8 mouse cellular contexts compared by ENCODE assay signal in the genomic region with DNA sequence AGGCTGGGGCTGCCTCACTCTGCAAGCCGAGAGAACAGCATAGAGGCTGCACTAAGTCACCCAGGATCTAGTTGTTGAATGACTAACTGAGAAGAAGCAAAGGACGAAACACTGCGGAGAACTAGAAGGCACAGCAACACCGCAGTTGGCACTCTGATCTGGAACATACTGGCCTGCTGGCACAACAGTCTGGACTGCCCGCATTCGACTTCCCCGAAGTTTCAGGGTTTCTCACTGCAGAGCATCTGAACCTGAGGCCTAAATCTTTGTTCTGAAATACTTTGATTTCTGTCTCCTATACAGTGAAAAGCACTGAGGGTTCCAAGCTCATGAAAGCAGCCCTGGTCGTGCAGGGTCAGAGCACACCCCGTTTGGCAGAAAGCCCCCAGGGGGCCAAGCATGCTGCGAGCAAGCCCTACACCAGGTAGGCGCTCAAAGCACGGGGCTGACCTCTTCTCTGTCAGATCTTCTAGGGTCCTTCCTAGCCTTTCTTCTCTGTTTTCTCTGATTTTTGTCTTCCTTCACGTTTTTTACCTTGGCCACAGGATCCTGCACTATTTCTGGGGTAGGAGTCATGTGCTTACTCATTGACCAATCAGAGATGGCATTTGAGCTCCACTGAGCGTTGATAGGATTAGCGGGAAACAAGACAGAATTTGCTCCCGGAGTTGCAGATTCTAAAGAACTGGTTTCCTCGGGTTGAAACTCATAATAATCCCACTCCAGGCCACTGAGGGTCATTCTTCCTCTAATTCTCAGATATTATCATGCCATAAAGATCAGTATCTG. TPM values are rescaled to one million over a fixed set of nuclear protein-coding genes. Genes with fewer than 3 reads are reported as not detected.
DNase-seq lines count a peak whose midpoint lies in the region; ATAC-seq and TF ChIP-seq lines count a peak whose summit lies in the region.

No protein-coding gene starts in this region.

- WGBS in forebrain, embryonic 12.5 days, result 52% methylated on average over 17 of the region's 17 CpGs
- WGBS in liver, embryonic 11.5 days, result 43% methylated on average over 17 of the region's 17 CpGs
- WGBS in stomach, embryonic 16.5 days, result 46% methylated on average over 17 of the region's 17 CpGs

- no peaks in the 10 kb centered on the region for H3K9me3 ChIP-seq in E14TG2a.4 (ENCODE audit: low read length)
- no peaks in the 10 kb centered on the region for H3K9me3 ChIP-seq in forebrain, embryonic 12.5 days
- H3K9me3 ChIP-seq in liver, embryonic 11.5 days (ENCODE audit: control insufficient read depth, low read length), result no peaks in the 10 kb centered on the region
- no peaks in the 10 kb centered on the region for H3K9me3 ChIP-seq in stomach, embryonic 16.5 days (replicated peaks; ENCODE audit: control insufficient read depth, low read length)

- H3K27ac ChIP-seq in forebrain, embryonic 12.5 days, result no peak overlapping the region
- no peak overlapping the region for H3K27ac ChIP-seq in liver, embryonic 11.5 days (ENCODE audit: low read depth, low read length)
- no peak overlapping the region for H3K27ac ChIP-seq in stomach, embryonic 16.5 days (ENCODE audit: low read length)

- peak overlapping the region; percentile 67 for H3K4me3 ChIP-seq in E14TG2a.4 (replicated peaks; ENCODE audit: low read length)
- peak overlapping the region; percentile 28 for H3K4me3 ChIP-seq in forebrain, embryonic 12.5 days (replicated peaks)
- peak overlapping the region; percentile 18; the same call in 1 of the 2 replicates for H3K4me3 ChIP-seq in liver, embryonic 11.5 days (ENCODE audit: low read depth, low read length)
- H3K4me3 ChIP-seq in stomach, embryonic 16.5 days (replicated peaks; ENCODE audit: low read length), result peak overlapping the region; percentile 6

- no peaks in the 10 kb centered on the region for H3K36me3 ChIP-seq in E14TG2a.4 (ENCODE audit: insufficient read depth, low read length)
- no peaks in the 10 kb centered on the region for H3K36me3 ChIP-seq in forebrain, embryonic 12.5 days (replicated peaks)
- no peaks in the 10 kb centered on the region for H3K36me3 ChIP-seq in liver, embryonic 11.5 days (ENCODE audit: control insufficient read depth, insufficient read depth, low read length)
- H3K36me3 ChIP-seq in stomach, embryonic 16.5 days (ENCODE audit: control insufficient read depth, insufficient read depth, low read length), result no peaks in the 10 kb centered on the region

- peak; percentile 60 for DNase-seq in ZHBTc4 (ENCODE audit: low read depth, low spot score)
- no peak for DNase-seq in liver, embryonic 11.5 days (ENCODE audit: low spot score)
- no peak for DNase-seq in urinary bladder, postnatal 36 days (ENCODE audit: low spot score in 2 of 2)
- DNase-seq in T-cell, adult 2 months (ENCODE audit: low spot score), result no peak
- DNase-seq in adrenal gland, postnatal 25 days, result no peak

- ATAC-seq in forebrain, embryonic 12.5 days (ENCODE audit: low FRiP score), result peak; percentile 68; the same call in 1 of the 2 replicates
- ATAC-seq in liver, embryonic 11.5 days (replicated peaks; ENCODE audit: low FRiP score), result peak; percentile 47; the same call in 1 of the 2 replicates
- no peak for ATAC-seq in stomach, embryonic 16.5 days (ENCODE audit: insufficient read depth, low FRiP score)

- H3K9ac ChIP-seq in forebrain, embryonic 12.5 days, result peak overlapping the region; percentile 17; the same call in 1 of the 2 replicates
- peak overlapping the region; percentile 46 for H3K9ac ChIP-seq in liver, embryonic 11.5 days (ENCODE audit: low read depth, low read length)
- H3K9ac ChIP-seq in stomach, embryonic 16.5 days (ENCODE audit: low read length), result no peak overlapping the region

- peak overlapping the region; percentile 53 for H3K4me2 ChIP-seq in forebrain, embryonic 12.5 days
- peak overlapping the region; percentile 51 for H3K4me2 ChIP-seq in liver, embryonic 11.5 days
- peak overlapping the region; percentile 40 for H3K4me2 ChIP-seq in stomach, embryonic 16.5 days (ENCODE audit: low read depth, low read length)

- peaks cover 26% of the 10 kb centered on the region for H3K4me1 ChIP-seq in E14TG2a.4 (replicated peaks; ENCODE audit: low read depth, low read length)
- H3K4me1 ChIP-seq in forebrain, embryonic 12.5 days, result peaks cover 16% of the 10 kb centered on the region; the same call in 1 of the 2 replicates
- H3K4me1 ChIP-seq in liver, embryonic 11.5 days (replicated peaks; ENCODE audit: control insufficient read depth, insufficient read depth, low read length), result peaks cover 8% of the 10 kb centered on the region
- no peaks in the 10 kb centered on the region for H3K4me1 ChIP-seq in stomach, embryonic 16.5 days (ENCODE audit: control insufficient read depth, insufficient read depth, low read length)

- H3K27me3 ChIP-seq in E14TG2a.4 (ENCODE audit: insufficient read depth, low read length), result no peaks in the 10 kb centered on the region
- no peaks in the 10 kb centered on the region for H3K27me3 ChIP-seq in forebrain, embryonic 12.5 days
- H3K27me3 ChIP-seq in liver, embryonic 11.5 days (replicated peaks; ENCODE audit: control insufficient read depth, insufficient read depth, low read length), result no peaks in the 10 kb centered on the region
- H3K27me3 ChIP-seq in stomach, embryonic 16.5 days (ENCODE audit: control insufficient read depth, insufficient read depth, low read length), result no peaks in the 10 kb centered on the region

- TF ChIP-seq CTCF in E14TG2a.4 (conservative IDR thresholded peaks at IDR 0.05; ENCODE audit: low read length), result no peak

RNA-seq across cellular contexts. Expression of a gene that starts 33.6 kb away (rescaled TPM):
- polyA plus RNA-seq in forebrain, embryonic 12.5 days (2016; fragmentation: Nextera tagmentation; extraction: Ambion mirVana), result 164 and 166 TPM in 2 replicates
- 56.7 and 68.0 TPM in 2 replicates for polyA plus RNA-seq in liver, embryonic 11.5 days (2014; fragmentation: Nextera tagmentation; extraction: Ambion mirVana)
- 91.5 and 92.5 TPM in 2 replicates for polyA plus RNA-seq in stomach, embryonic 16.5 days (2015; fragmentation: Nextera tagmentation; extraction: Ambion mirVana)
- 65.9 and 72.1 TPM in 2 replicates for total RNA-seq in adrenal gland, postnatal 25 days (2021)

Comparison
In these comparisons a context has a peak if more than half of its experiments do, and no peak if none do; other contexts are left out.
1. H3K4me3 ChIP-seq: peak in every context shown above with its lines; median percentile 67 in E14TG2a.4; 28 in forebrain, embryonic 12.5 days; 18 in liver, embryonic 11.5 days; 6 in stomach, embryonic 16.5 days.